Mouse (Mus musculus) left cerebral cortex, postnatal 14 days (tissue): ENCODE measurements at regions not wholly inside any gene's neighbourhood (a gene's known extent, or its start where the extent isn't known, plus 50 kb on each side); places are given as distances from the start of the nearest gene placed in this dataset.
A peak's percentile ranks its signal among the peaks of the same experiment; 100 is the strongest.

Experiments used
- DNase-seq, 2 experiments: peaks; one replicate each; pipeline ENCODE4 v3.0.0; 2021 to 2022; ENCODE audit warnings: low spot score in 2 of 2, mixed read lengths in 1 of 2
- intact Hi-C: fragments of 180-260 bp; cut with DNase I; formaldehyde crosslinking; loops from one replicate; pipeline ENCODE4 v1.15.1; 2025

DNA sequence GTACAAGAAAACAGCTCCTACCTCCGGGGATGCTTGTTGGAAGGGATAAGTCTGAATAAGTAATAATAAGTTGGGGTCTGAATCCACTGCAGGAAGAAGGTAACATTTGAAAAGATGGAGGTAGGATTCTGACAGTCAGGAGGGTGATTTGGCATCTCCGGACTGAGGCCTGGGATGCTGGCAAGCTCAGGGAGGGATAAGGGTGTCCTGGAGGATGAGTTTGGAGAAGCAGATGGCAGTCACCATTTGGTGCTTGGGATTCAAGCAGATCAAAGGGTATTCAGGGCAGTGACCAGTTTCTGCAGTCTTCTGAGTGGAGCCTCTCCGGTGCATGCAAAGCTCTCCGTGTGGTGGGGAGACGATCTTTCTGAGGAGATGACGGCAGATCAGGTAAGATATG is 62.9 kb upstream of the Gm2310 start:
- intact Hi-C loops: no loop called here

DNA sequence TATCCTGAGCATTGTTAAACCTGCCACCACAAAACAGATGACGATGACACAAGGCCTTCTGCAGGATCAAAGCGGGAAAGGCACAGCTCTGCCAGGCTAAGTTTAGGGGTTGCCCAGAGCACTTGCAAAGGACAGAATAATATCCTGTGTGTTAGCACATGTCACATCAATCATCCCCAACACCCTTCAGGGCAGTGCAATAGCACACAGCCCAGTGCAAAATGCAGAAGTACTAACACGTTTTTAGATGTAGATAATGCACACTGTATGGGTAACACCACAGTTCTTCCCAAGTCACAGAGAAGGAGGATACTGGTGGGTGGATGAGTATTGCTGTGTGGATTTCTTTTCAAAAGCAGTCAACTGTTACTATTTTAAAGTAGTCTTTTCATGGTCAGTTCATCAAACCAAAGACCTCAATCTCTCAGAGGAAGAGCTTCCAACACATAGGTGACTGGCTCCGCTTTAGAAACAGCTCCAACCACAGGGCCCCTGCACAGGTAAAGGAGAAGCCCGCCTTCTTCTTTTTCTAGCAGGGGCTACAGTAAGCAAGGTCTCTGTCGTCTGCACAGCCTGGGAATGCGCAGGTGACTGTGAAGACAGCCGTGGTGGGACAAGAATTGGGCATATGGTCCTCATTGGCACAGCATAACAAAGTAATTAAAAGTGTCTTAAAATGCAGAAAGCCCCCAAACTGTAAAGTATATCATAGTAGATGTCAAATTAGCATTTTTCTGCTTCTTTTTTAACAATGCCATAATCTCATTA is 61.6 kb upstream of the Gm2310 start:
- DNase-seq: no peak
- intact Hi-C loops: no loop called here

More for the DNA sequence above, 62.9 kb upstream of the Gm2310 start:
- DNase-seq: no peak

DNA sequence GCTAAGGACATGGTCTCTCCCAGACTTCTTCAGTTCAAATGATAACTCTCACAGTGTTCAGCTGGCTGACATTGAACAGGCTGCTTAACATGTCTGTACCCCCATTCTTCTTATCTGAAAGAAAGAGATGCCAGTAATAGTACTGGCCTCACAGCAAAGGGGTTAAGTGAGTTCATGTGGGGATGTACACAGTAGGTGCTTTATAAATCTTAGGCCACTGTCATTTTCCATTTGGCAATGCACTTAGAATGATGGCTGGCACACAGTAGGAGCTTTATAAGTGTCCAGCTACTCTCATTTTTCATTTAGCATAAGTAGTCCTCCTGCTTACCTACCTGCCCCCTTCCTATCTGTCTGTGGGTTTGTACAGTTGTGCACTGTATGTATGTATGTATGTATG is 60.3 kb upstream of the Gm2310 start:
- DNase-seq: no peak
- intact Hi-C loops: no loop called here

DNA sequence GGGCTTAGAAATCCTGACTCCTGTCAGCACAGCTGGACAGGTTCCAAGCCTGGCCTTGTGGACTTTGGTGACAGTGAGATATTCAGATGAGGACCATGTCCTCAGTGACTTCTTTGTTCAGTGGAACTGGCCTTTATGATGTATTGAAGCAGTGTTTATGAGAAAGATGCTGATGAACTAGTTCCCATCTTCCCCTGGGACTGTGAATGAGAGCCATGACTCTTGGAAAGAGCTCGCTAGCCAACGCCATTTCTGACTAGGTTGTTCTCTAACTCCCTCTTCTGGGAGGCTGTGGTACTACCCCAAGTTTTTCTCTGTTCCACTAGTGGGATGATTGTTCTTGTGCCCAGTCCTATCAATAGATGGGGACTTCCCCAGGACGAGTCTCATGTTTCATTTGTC is 57.7 kb upstream of the Gm2310 start:
- DNase-seq: peak; percentile 57 to 73
- intact Hi-C loops: no loop called here

DNA sequence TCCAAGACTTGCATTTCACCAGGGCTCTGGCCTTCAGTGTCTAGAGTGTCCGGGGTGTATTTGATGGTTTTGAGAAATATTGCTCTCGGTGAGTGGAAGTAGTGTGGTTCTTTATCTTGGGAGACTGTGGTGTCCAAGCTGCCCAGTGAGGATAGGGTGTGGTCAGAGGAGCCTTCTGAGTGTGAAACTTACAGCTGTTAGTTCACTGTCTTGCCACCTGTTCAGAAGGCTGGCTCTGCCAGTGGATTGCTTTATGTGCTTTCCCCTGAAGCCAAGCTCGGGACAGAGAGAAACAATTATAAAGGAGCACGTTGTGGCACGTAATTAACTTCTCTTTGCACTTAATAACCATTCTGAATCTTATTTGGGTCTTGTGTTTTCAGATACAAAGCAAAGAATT is 57.2 kb upstream of the Gm2310 start:
- intact Hi-C loops: no loop called here
- DNase-seq: no peak

DNA sequence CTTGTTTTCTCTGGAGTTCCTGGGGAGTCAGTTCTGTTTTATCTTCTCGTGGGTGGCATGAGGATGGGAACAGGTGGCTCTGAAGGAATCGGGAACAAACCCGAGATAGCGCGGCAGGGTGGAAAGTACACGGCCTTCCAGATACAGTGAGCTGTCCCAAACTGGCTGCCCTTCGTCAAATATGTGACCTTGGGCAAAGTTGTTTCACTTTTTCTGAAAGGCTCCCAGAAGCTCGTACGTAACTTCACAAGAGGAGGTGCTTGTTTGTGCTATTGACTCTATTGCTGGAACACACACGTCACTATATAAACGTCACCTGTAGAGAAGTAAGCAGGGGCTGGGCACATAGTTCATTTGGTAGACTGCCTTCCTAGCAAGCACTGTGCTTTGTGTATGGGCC is 49.9 kb upstream of the Gm2310 start:
- intact Hi-C loops: loop anchor here (5.0 kb wide), 1 partner anchor 127 kb away; the partner anchor contains the start of gene Nipbl
- peak; percentile 9 to 17 for DNase-seq
